Mouse (Mus musculus) stomach, postnatal 0 days (tissue): ENCODE measurements around the gene Dhrs7b. TPM values are rescaled to one million over a fixed set of nuclear protein-coding genes. Genes with fewer than 3 reads are reported as not detected.

Experiments
- ATAC-seq: fragments of 200-750 bp; cut with Nextera tagmentation; 2 replicates; pipeline ENCODE4 v1.8.0; 2017; ENCODE audit not compliant: low FRiP score, low TSS enrichment
- DNase-seq: peaks from one replicate; pipeline ENCODE4 v3.0.0-alpha.2; 2016; ENCODE audit warnings: low spot score
- H3K27ac ChIP-seq: fragments of 300-500 bp; sonication (generic); replicated peaks from 2 replicates; pipeline ENCODE4 v1.5.1; 2014; ENCODE audit warnings: mild to moderate bottlenecking, control low read depth
- H3K27me3 ChIP-seq: fragments of 300-500 bp; sonication (generic); 2 replicates; pipeline ENCODE4 v1.6.1; 2014; ENCODE audit warnings: low read length; ENCODE audit not compliant: control insufficient read depth, insufficient read depth
- H3K36me3 ChIP-seq: fragments of 300-500 bp; sonication (generic); 2 replicates; pipeline ENCODE4 v1.6.1; 2014; ENCODE audit warnings: low read length, mixed read lengths; ENCODE audit not compliant: control insufficient read depth, insufficient read depth
- H3K4me1 ChIP-seq: fragments of 300-500 bp; sonication (generic); replicated peaks from 2 replicates; pipeline ENCODE4 v1.6.1; 2014; ENCODE audit warnings: antibody characterized with exemption; ENCODE audit not compliant: control insufficient read depth, insufficient read depth
- H3K4me2 ChIP-seq: fragments of 300-500 bp; sonication (generic); replicated peaks from 2 replicates; pipeline ENCODE4 v1.6.1; 2014; ENCODE audit warnings: low read depth, mild to moderate bottlenecking, control low read depth, moderate library complexity
- H3K4me3 ChIP-seq: fragments of 300-500 bp; sonication (generic); 2 replicates; pipeline ENCODE4 v1.5.1; 2014; ENCODE audit warnings: low read depth, low read length, control low read depth
- H3K9ac ChIP-seq: fragments of 300-500 bp; sonication (generic); 2 replicates; pipeline ENCODE4 v1.6.1; 2014; ENCODE audit warnings: mild to moderate bottlenecking, low read length, control low read depth, mixed read lengths
- H3K9me3 ChIP-seq: fragments of 300-500 bp; sonication (generic); 2 replicates; pipeline ENCODE4 v1.6.1; 2016; ENCODE audit warnings: low read length; ENCODE audit not compliant: control insufficient read depth
- CTCF ChIP-seq: IDR thresholded peaks from 2 replicates; pipeline ENCODE4 v1.5.1; 2016; ENCODE audit warnings: antibody characterized with exemption, low read depth, mild to moderate bottlenecking, moderate library complexity
- EP300 ChIP-seq: optimal IDR thresholded peaks from 2 replicates; pipeline ENCODE3; 2016; ENCODE audit warnings: antibody characterized with exemption
- WGBS: fragments of 180-500 bp; shearing (Covaris S2); extraction: QIAGEN DNeasy Blood & Tissue Kit; methylation state at CpG from one replicate; pipeline ENCODE4 v1.1.7; 2014; 5-methylcytosine and 5-hydroxymethylcytosine counted together
- polyA plus RNA-seq: library from polyadenylated mRNA; unstranded; fragments of >200 nt; fragmentation: Nextera tagmentation; extraction: Ambion mirVana; gene quantifications from 2 replicates; pipeline ENCODE4 v1.2.1, GENCODE M21; 2015

Gene Dhrs7b
- polyA plus RNA-seq, 1 experiment from 2014 or later = 28.0 TPM

DNA sequence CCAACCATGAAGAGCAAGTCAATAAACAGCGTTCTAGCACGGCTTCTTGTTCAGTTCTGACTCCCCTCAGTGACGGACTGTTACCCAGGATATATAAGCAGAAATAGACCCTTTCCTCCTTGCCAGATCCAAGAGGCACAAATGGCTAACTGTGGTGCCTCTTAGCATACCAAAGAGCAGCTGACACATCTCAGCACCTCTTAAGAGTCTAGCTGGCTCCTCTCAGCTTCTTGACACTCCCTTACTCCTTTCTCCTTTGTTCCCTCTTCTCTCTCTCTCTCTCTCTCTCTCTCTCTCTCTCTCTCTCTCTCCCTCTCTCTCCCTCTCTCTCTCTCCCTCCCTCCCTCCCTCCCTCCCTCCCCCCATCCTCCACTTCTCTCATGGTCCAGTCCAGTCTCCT, 60.3 kb downstream of the Dhrs7b start:
- Histone ChIP-seq H3K4me1 (no peaks in the 10 kb centered on the region), H3K36me3 (no peaks in the 10 kb centered on the region), H3K9me3 (no peaks in the 10 kb centered on the region), H3K4me2 (no peak overlapping the region), H3K27me3 (no peaks in the 10 kb centered on the region), H3K27ac (no peak overlapping the region), H3K9ac (no peak overlapping the region), H3K4me3 (no peak overlapping the region)
- no peak for DNase-seq
- no peak for ATAC-seq
- no peak for TF ChIP-seq EP300
- TF ChIP-seq CTCF = no peak
- 58% methylated on average over 3 of the region's 3 CpGs for WGBS

DNA sequence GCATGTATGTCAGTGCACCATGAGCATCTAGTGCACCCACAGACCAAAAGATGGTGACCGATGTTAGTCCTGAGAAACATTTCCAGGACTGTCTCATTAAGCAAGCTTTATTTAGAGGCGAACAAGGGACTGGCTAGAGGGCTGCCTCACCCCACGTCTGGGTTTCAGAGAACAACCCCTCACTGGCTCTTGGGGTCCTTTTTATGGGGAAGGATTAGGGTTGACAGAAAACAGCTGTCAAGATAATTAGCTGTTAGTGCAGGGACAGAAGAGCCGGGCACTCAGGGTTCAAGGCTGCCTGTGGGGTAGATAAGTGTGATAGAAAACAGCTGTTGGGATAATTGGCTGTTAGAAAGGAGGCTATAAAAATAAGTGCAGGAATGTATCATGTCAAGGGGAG, 65.5 kb downstream of the Dhrs7b start:
- Histone ChIP-seq H3K27me3 (no peaks in the 10 kb centered on the region), H3K4me3 (no peak overlapping the region), H3K9me3 (no peaks in the 10 kb centered on the region), H3K27ac (no peak overlapping the region), H3K4me1 (no peaks in the 10 kb centered on the region), H3K36me3 (no peaks in the 10 kb centered on the region), H3K4me2 (no peak overlapping the region), H3K9ac (no peak overlapping the region)
- no peak for TF ChIP-seq CTCF
- TF ChIP-seq EP300 = no peak
- 24% methylated on average over 4 of the region's 4 CpGs for WGBS
- no peak for ATAC-seq
- no peak for DNase-seq

DNA sequence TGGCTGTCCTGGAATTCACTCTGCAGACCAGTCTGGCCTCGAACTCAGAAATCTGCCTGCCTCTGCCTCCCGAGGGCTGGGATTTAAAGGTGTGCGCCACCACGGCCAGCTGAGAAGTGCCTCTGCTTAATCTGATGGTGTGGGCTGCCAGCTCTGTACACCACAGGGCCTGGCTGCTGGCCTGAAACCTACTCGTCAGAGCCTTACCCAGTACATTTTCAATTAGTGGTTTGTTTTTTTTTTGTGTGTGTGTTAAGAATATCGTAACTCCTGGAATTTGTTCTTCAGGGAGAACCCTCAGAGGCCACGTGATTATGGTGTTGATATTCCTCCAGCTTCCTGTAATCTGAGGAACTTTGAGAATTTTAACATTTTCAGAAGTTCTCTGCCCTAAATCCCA, 71.6 kb downstream of the Dhrs7b start:
- no peak for DNase-seq

DNA sequence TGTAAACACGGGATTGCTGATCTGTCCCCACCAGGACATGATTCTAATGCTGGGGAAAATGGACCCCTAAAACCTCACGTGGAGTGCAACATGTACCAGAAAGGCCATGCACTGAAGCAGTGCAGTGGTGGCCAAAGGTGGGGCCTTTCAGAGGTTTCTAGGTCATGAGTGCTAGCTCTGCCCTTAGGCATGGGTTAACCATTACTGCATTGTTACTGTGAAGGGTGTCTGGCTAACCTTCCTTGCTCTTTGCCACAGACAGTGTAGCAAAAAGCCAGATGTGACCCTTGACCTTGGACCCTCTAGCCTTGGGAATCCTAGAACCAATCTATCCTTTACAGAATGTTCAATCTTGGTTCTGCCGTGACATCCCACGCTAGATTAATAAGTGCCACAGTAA, 72.1 kb downstream of the Dhrs7b start:
- DNase-seq = no peak
- Histone ChIP-seq H3K9ac (no peak overlapping the region), H3K4me1 (no peaks in the 10 kb centered on the region), H3K36me3 (peaks cover 11% of the 10 kb centered on the region), H3K4me2 (no peak overlapping the region), H3K27ac (no peak overlapping the region), H3K9me3 (no peaks in the 10 kb centered on the region), H3K27me3 (no peaks in the 10 kb centered on the region), H3K4me3 (no peak overlapping the region)
- WGBS = 56% methylated on average over 4 of the region's 4 CpGs
- ATAC-seq = no peak
- TF ChIP-seq EP300 (no peak), CTCF (no peak)

More for the DNA sequence above, 71.6 kb downstream of the Dhrs7b start:
- Histone ChIP-seq H3K27ac (no peak overlapping the region), H3K4me3 (no peak overlapping the region), H3K9ac (no peak overlapping the region), H3K9me3 (no peaks in the 10 kb centered on the region), H3K4me1 (no peaks in the 10 kb centered on the region), H3K4me2 (no peak overlapping the region), H3K36me3 (peaks cover 11% of the 10 kb centered on the region), H3K27me3 (no peaks in the 10 kb centered on the region)
- no peak for ATAC-seq
- TF ChIP-seq EP300 (no peak), CTCF (no peak)
- 70% methylated on average over 7 of the region's 7 CpGs for WGBS

DNA sequence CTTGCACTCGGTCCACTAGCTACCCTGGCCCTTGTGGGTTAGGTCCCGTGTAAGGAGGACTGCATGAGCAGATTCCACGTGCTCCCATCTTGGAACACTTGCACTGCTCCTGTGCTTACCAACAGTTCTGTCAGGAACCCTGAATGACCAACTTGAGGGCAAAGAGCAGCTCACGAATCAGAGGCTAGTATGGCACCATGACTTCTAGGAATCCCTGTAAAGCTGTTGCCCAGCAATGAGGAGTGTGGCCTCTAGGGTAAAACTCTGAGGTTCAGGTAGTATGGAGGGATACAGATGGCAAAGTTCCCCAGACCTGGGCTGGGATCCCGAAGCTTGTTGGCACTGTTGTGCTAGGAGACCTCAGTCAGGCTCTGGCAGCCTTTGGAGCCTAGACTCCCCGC, 73.2 kb downstream of the Dhrs7b start:
- no peak overlapping the region for H3K4me2 ChIP-seq
- no peaks in the 10 kb centered on the region for H3K9me3 ChIP-seq
- H3K36me3 ChIP-seq = peaks cover 11% of the 10 kb centered on the region
- no peaks in the 10 kb centered on the region for H3K4me1 ChIP-seq
- H3K4me3 ChIP-seq = no peak overlapping the region
- ATAC-seq (no peak), DNase-seq (no peak)
- no peak overlapping the region for H3K27ac ChIP-seq
- 88% methylated on average over 6 of the region's 6 CpGs for WGBS
- TF ChIP-seq EP300 = no peak
- no peak for TF ChIP-seq CTCF
- H3K9ac ChIP-seq = no peak overlapping the region
- no peaks in the 10 kb centered on the region for H3K27me3 ChIP-seq

DNA sequence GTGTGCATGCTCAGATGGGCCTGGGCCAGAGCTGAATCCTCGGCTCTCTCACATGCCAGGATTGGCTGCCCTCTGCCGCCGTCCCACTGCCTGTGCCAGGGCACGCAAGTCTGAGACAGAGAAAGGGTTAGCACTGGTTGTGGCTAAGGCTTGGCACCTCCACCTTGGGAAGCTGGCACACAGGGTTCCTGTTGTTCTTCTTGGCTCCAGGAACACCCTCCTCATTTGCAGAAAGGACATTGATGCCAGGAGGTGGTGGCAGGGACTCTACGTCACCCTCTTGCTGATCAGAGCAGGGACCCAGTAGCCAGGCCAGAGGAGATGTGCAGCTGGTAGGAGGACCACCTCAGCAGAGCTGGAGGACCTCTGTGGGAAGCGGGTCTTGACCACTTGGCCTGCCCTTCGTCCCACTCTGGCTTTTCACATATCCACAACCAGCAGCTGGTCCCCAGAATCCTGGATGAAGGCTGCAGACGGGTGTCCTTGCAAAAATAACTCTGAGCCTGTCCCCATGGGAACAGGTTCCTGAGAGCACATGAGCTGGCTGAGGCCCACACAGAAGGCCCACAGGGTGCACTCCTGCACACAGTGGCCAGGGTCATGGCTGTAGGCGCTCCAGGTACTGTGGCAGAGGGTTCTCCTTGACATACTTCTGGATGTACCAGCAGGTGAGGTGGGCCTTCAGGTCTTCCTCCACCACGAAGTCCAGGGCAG, 75.1 kb downstream of the Dhrs7b start:
- no peak overlapping the region for H3K27ac ChIP-seq
- H3K9ac ChIP-seq = no peak overlapping the region
- H3K4me1 ChIP-seq = no peaks in the 10 kb centered on the region
- DNase-seq = no peak
- H3K4me3 ChIP-seq = no peak overlapping the region
- 93% methylated on average over 10 of the region's 10 CpGs for WGBS
- no peaks in the 10 kb centered on the region for H3K27me3 ChIP-seq
- no peak for ATAC-seq
- H3K4me2 ChIP-seq = no peak overlapping the region
- no peaks in the 10 kb centered on the region for H3K9me3 ChIP-seq
- TF ChIP-seq CTCF (no peak), EP300 (no peak)
- peaks cover 11% of the 10 kb centered on the region for H3K36me3 ChIP-seq
